Mouse (Mus musculus): Measurements from ENCODE around the gene 2310022A10Rik. TPM values are rescaled to one million over a fixed set of nuclear protein-coding genes. Genes with fewer than 3 reads are reported as not detected.
A peak's percentile ranks its signal among the peaks of the same experiment; 100 is the strongest.

Gene 2310022A10Rik
- polyA plus RNA-seq, 1 experiment from 2014 or later, result 17.3 TPM

DNA sequence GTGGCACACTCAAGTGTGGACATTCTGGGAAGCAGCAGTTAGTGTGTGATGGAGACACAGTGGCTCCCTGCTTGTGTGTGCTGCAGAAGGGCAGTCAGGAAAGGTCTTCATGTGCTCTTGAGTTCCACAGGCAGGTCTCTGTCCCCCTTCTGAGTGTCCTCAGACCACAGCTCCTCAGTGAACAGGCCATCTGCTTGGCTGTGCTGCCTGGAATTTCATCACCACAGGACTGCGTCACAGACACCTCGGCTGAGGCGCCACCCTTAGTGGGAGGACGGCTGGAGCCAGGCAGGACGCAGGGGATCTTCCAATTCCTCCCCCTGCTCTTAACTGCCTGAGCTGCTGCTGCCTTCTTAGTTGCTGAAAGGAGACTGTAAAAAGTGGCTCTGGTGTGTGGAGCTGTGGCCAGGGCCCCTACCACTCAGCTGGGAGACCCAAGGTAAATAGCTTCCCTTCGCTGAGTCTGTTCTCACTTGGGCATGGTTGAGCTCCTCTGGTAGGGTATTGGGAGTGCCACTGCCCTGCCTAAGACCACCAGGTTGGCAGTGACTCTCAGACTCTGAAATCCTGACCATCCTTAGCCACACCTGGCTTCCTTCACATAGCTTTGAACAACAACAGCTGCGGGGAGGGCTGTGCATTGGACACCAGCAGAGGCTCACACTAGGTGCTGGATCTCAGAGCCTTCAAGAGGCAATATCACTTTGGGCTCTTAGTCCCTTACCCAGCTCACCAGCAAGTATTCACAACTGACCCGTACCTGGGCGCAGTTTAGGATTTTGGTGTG is 52.7 kb downstream of the 2310022A10Rik start:
- H3K27me3 ChIP-seq, result no peaks in the 10 kb centered on the region
- H3K27ac ChIP-seq (replicated peaks), result 0 out of 2 replicates have a peak overlapping the region, but pooled peaks have one; percentile 45
- H3K4me3 ChIP-seq (replicated peaks), result no peak overlapping the region
- H3K4me1 ChIP-seq (replicated peaks), result peaks cover 77% of the 10 kb centered on the region
- H3K9me3 ChIP-seq (replicated peaks), result no peaks in the 10 kb centered on the region
- H3K4me2 ChIP-seq, result no peak overlapping the region
- peaks cover 24% of the 10 kb centered on the region for H3K36me3 ChIP-seq (replicated peaks)
- WGBS (ENCODE audit: insufficient replicate concordance), result 67% methylated on average over 9 of the region's 9 CpGs
- no peak for ATAC-seq (ENCODE audit: insufficient read depth)
- no peak overlapping the region for H3K9ac ChIP-seq

DNA sequence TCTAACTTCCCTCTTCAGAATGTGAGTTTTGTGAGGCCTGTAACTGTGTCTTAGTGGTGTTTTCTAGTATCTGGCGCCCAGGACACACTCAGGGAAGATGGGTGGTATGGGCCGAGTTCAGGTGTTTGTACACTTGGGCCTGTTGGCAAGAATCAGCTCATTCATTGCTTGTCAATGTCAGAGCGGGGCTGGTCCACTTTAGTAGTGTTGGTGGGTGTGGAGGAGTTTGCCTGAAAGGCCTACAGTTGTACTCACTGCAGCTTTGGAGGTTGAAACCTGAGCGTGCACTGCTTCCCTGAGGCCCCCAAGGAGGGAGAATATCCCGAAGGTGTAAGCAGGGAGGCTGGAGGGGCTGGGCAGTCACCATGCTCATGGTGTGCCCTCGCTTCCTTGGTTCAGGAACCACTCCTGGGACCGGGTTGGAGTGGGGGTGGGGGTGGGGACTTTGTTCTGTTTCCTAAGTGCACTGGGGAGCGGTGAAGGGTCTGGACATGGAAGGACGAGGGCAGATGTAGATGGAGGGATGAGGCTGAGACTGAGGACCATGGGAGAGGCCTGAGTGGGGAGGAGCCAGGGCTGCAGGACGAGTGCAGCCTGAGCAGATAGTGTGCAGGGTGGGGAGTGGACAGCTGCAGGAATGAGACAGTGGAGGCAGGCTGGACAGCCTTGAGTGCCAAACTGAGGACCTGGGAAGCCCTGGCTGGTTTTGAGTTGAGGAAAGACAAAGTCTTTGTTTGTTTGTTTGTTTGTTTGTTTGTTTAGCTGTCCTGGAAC is 53.6 kb downstream of the 2310022A10Rik start:
- Histone ChIP-seq H3K27me3 (no peaks in the 10 kb centered on the region), H3K4me3 (replicated peaks) (no peak overlapping the region), H3K9ac (no peak overlapping the region), H3K9me3 (replicated peaks) (no peaks in the 10 kb centered on the region), H3K4me1 (replicated peaks) (peaks cover 68% of the 10 kb centered on the region), H3K36me3 (replicated peaks) (peaks cover 25% of the 10 kb centered on the region), H3K4me2 (no peak overlapping the region), H3K27ac (replicated peaks) (no peak overlapping the region; the same call in 1 of the 2 replicates)
- 53% methylated on average over 10 of the region's 10 CpGs for WGBS (ENCODE audit: insufficient replicate concordance)
- no peak for ATAC-seq (ENCODE audit: insufficient read depth)

DNA sequence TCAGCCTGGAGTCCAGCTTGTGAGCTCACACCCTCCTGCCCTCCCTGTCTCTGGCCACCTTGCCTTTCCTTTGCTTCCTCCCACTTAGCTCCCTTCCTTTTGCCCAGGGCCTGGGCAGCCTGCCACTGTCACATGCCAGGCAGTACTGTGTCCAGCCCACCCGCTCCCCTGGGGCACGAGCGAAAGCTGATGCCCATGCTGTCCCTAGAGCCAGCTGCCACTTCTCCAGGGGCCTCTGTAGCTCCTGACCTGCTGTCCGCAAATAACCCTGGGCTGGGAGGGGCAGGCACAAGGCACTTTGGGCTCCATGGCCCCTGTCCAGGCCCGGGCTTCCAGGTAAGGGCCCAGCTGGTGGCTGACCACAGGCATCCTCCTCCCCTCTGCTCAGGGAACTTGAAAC is 54.5 kb downstream of the 2310022A10Rik start:
- Histone ChIP-seq H3K4me3 (replicated peaks) (no peak overlapping the region), H3K36me3 (replicated peaks) (peaks cover 25% of the 10 kb centered on the region), H3K4me1 (replicated peaks) (peaks cover 59% of the 10 kb centered on the region), H3K27ac (replicated peaks) (no peak overlapping the region), H3K27me3 (no peaks in the 10 kb centered on the region), H3K9me3 (replicated peaks) (no peaks in the 10 kb centered on the region), H3K9ac (no peak overlapping the region), H3K4me2 (no peak overlapping the region)
- no peak for ATAC-seq (ENCODE audit: insufficient read depth)
- WGBS (ENCODE audit: insufficient replicate concordance), result 67% methylated on average over 5 of the region's 5 CpGs

DNA sequence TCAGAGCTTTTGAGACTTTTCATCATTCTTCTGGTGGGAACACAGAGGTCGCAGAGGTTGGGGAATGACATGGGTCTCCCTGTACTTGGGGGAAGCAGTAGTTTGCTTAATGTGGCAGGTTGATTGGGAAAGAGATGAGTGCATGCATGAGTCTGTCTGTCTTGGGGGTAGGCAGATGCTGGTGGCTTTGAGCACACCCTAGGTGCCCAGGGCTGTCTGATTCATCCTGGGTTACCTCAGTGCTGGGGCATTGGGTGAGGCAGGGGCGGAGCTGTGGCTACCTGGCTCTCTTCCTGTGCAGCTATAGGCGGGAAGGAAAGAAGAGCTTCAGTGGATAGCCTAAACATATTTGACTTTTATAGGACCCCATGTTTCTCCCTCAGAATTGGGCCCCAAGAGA is 55.1 kb downstream of the 2310022A10Rik start:
- H3K4me2 ChIP-seq, result no peak overlapping the region
- no peak overlapping the region for H3K4me3 ChIP-seq (replicated peaks)
- peaks cover 53% of the 10 kb centered on the region for H3K4me1 ChIP-seq (replicated peaks)
- no peak overlapping the region for H3K27ac ChIP-seq (replicated peaks)
- 84% methylated on average over 3 of the region's 3 CpGs for whole genome bisulfite sequencing (ENCODE audit: insufficient replicate concordance)
- peaks cover 25% of the 10 kb centered on the region for H3K36me3 ChIP-seq (replicated peaks)
- no peaks in the 10 kb centered on the region for H3K9me3 ChIP-seq (replicated peaks)
- ATAC-seq (ENCODE audit: insufficient read depth), result no peak
- H3K27me3 ChIP-seq, result no peaks in the 10 kb centered on the region
- no peak overlapping the region for H3K9ac ChIP-seq

DNA sequence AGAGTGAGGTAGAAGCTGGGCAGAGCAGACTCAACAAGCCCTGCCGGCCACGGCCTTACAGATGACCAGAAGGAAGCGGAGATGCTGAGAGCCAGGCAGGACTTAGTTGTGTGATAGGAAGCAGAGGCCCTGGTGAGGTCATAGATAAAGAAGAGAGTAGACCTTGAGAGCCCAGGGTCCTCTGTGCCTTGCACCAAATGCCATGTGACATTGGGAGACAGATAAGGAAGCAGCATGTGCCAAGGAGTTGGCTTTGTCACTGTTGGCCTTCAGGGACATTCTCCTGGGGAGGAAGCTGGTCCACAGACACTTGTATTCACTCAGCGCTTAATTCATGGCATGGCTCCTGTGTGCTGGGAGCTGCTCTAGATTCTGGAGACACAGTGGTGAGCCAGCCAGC is 56.3 kb downstream of the 2310022A10Rik start:
- Histone ChIP-seq H3K9ac (no peak overlapping the region), H3K4me1 (replicated peaks) (peaks cover 50% of the 10 kb centered on the region), H3K9me3 (replicated peaks) (no peaks in the 10 kb centered on the region), H3K27me3 (no peaks in the 10 kb centered on the region), H3K4me2 (no peak overlapping the region), H3K4me3 (replicated peaks) (no peak overlapping the region), H3K27ac (replicated peaks) (no peak overlapping the region), H3K36me3 (replicated peaks) (peaks cover 25% of the 10 kb centered on the region)
- ATAC-seq (ENCODE audit: insufficient read depth), result peak; percentile 17; the same call in 1 of the 2 replicates
- WGBS (ENCODE audit: insufficient replicate concordance), result 56% methylated on average over 4 of the region's 4 CpGs

DNA sequence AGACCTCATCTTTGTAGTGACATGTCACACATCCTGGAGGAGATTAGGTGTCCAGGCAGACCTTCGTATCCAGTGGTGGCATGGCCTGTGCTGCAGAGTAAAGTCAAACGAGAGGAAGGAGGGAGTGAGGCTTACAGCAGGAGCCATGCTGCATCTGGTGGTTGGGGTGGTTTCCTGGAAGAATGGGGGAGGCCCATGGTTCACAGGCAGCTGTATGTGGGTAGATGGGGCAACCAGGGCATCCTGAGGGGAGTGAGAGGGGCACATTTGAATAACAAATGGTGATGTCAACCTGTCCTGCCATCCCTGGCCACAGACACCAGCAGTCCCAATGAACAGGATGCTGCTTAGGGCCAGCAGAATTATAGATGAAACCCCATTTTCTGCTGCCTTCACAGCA is 56.7 kb downstream of the 2310022A10Rik start:
- Histone ChIP-seq H3K27me3 (no peaks in the 10 kb centered on the region), H3K9me3 (replicated peaks) (no peaks in the 10 kb centered on the region), H3K4me3 (replicated peaks) (no peak overlapping the region), H3K27ac (replicated peaks) (no peak overlapping the region), H3K9ac (no peak overlapping the region), H3K36me3 (replicated peaks) (peaks cover 29% of the 10 kb centered on the region), H3K4me2 (no peak overlapping the region), H3K4me1 (replicated peaks) (peaks cover 48% of the 10 kb centered on the region)
- no peak for ATAC-seq (ENCODE audit: insufficient read depth)
- WGBS (ENCODE audit: insufficient replicate concordance), result 45% methylated on average over 2 of the region's 2 CpGs

DNA sequence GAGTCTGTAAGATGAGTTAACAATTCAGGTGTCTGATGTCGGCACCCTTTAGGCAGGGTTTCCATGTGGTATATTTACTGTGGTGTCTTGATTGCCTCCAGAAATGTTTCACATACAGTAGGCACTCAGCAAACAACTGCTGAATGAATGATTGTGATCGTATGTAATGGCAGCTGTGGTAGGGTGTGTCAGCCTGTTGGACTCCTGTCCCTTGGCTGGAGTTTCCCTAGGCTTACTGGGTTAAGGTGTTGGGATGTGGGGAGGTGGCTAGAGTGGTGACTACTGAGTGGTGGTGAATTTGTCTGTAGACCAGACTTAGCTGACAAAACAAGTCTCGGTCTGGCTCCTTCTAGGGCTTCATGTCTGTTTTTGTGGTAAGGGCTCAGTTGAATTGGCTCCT is 57.3 kb downstream of the 2310022A10Rik start:
- Histone ChIP-seq H3K4me2 (no peak overlapping the region), H3K36me3 (replicated peaks) (peaks cover 33% of the 10 kb centered on the region), H3K4me1 (replicated peaks) (peaks cover 41% of the 10 kb centered on the region), H3K9me3 (replicated peaks) (no peaks in the 10 kb centered on the region), H3K27me3 (no peaks in the 10 kb centered on the region), H3K9ac (no peak overlapping the region), H3K4me3 (replicated peaks) (no peak overlapping the region), H3K27ac (replicated peaks) (no peak overlapping the region)
- 84% methylated on average over 3 of the region's 3 CpGs for WGBS (ENCODE audit: insufficient replicate concordance)
- ATAC-seq (ENCODE audit: insufficient read depth), result no peak

DNA sequence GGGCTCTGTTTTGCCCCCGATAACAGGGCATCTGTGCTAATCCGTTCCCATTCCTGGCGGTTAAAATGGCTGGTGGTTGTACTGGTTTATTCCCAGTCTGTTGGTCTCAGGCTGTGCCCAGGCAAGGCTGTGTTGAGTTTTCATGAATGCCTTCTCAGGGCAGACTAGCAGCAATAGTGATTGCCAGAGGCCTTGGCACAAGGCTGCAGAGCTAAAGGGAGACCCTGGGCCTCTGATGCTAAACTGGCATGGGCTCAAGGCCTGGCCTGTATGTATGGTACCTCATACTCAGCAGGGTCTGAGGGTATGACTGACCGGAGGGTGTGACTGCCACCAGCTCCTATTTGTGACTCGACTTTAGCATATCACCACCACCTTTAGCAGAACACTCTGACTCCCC is 57.8 kb downstream of the 2310022A10Rik start:
- H3K36me3 ChIP-seq (replicated peaks), result peaks cover 36% of the 10 kb centered on the region
- no peak overlapping the region for H3K27ac ChIP-seq (replicated peaks)
- H3K4me2 ChIP-seq, result no peak overlapping the region
- H3K9ac ChIP-seq, result no peak overlapping the region
- no peak for ATAC-seq (ENCODE audit: insufficient read depth)
- no peak overlapping the region for H3K4me3 ChIP-seq (replicated peaks)
- whole genome bisulfite sequencing (ENCODE audit: insufficient replicate concordance), result 82% methylated on average over 5 of the region's 5 CpGs
- peaks cover 36% of the 10 kb centered on the region for H3K4me1 ChIP-seq (replicated peaks)
- no peaks in the 10 kb centered on the region for H3K9me3 ChIP-seq (replicated peaks)
- H3K27me3 ChIP-seq, result no peaks in the 10 kb centered on the region

DNA sequence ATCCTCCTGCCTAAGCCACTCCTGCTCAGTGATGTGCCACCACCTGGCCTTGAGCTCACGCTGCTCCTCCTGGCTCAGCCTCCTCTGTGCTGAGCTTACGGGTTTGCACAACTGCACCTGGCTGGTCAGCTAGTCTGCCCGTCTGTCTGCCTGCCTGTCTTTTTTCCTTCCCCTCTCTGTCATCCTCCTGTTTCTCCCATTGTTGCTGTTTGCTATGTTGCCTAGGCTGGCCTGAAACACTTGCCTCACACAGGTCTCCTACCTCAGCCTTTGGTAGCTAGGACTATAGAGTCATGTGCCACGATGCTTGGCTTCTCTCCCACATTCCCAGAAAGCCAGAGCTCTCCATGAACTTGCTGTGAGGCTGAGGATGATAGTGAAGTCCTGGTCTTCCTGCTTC is 59.9 kb downstream of the 2310022A10Rik start:
- Histone ChIP-seq H3K4me1 (replicated peaks) (peaks cover 16% of the 10 kb centered on the region; the same call in 1 of the 2 replicates), H3K36me3 (replicated peaks) (peaks cover 57% of the 10 kb centered on the region), H3K9me3 (replicated peaks) (no peaks in the 10 kb centered on the region), H3K4me3 (replicated peaks) (no peak overlapping the region), H3K27ac (replicated peaks) (no peak overlapping the region), H3K27me3 (no peaks in the 10 kb centered on the region), H3K9ac (no peak overlapping the region), H3K4me2 (no peak overlapping the region)
- ATAC-seq (ENCODE audit: insufficient read depth), result no peak
- WGBS (ENCODE audit: insufficient replicate concordance), result 66% methylated on average over 4 of the region's 4 CpGs

DNA sequence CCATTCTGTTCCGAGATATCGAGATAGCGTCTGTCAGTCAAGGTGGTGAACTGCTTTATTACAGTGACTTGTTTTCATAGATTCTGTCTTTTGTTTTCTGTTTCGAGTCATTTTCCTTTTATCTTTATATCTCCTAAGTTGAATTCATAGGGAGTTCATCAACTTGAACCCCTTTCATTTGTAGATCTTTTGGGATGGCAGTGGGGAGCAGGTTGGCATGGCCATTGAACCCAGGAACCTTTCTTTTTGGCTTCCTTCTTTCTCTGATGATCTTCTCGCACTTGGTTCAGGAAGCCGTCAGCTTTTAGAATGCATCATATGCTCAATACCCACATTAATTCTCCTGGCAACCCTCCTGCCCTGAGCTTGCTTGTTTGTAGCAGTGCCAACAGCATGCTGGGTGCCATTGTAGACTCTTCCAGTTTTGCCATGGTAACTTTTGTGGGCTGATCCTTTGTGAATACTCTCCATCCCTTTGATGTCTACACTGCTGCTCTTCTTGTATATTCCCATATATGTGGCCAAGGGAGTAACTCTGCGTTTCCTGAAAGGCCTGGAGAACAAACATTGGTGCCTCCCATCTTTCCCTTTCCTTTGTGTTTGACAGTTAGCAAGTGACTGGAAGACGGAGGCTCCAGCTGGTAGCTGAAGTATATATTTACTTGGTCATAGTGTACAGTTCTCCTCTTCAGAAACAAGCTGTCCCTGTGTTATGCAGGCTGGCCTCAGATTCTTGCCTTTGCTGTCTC is 60.9 kb downstream of the 2310022A10Rik start:
- H3K4me1 ChIP-seq (replicated peaks), result 0 out of 2 replicates have a peak, but pooled peaks cover 7% of the 10 kb centered on the region
- H3K36me3 ChIP-seq (replicated peaks), result peaks cover 60% of the 10 kb centered on the region
- H3K4me3 ChIP-seq (replicated peaks), result no peak overlapping the region
- H3K27me3 ChIP-seq, result no peaks in the 10 kb centered on the region
- no peak overlapping the region for H3K9ac ChIP-seq
- no peaks in the 10 kb centered on the region for H3K9me3 ChIP-seq (replicated peaks)
- ATAC-seq (ENCODE audit: insufficient read depth), result no peak
- no peak overlapping the region for H3K4me2 ChIP-seq
- no peak overlapping the region for H3K27ac ChIP-seq (replicated peaks)
- WGBS (ENCODE audit: insufficient replicate concordance), result 73% methylated on average over 8 of the region's 8 CpGs

DNA sequence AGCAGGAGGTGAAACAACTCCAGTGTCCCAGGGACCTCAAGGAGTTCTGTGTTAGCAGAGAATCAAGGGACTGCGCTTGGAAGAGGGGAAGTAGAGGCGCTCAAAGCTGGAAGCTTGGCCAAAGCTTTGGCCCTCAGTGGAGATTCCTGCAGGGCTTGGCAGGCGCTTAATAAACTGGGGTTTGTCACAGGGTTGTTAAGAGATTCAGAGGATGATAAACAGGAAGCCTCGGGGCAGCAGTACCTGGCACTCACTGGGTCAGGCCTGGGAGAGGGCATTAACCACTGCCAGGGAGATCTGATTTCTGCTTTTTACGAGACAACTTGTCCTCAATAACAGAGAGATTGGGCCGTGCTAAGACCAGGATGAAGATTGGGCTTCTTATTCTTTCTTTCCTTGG is 68.0 kb downstream of the 2310022A10Rik start:
- Histone ChIP-seq H3K27me3 (no peaks in the 10 kb centered on the region), H3K36me3 (replicated peaks) (peaks cover 96% of the 10 kb centered on the region), H3K4me3 (replicated peaks) (no peak overlapping the region), H3K9me3 (replicated peaks) (no peaks in the 10 kb centered on the region), H3K4me1 (replicated peaks) (no peaks in the 10 kb centered on the region), H3K27ac (replicated peaks) (no peak overlapping the region), H3K4me2 (no peak overlapping the region), H3K9ac (no peak overlapping the region)
- no peak for ATAC-seq (ENCODE audit: insufficient read depth)
- 73% methylated on average over 6 of the region's 6 CpGs for WGBS (ENCODE audit: insufficient replicate concordance)

All from liver, embryonic 15.5 days (tissue).